Mouse (Mus musculus): ENCODE measurements around the gene Dtx3.
A peak's percentile ranks its signal among the peaks of the same experiment; 100 is the strongest.

Dtx3 gene

GRCm38 (mm10) chr10:127187371-127188078 is 8.0 kb downstream of the Dtx3 start:
- DNase-seq (ENCODE audit: low read depth, low spot score) = peak; percentile 91

GRCm38 (mm10) chr10:127186451-127186850 is 9.1 kb downstream of the Dtx3 start:
- no peak for DNase-seq (ENCODE audit: low read depth, low spot score)

- DNase-seq (ENCODE audit: low read depth, low spot score) = no peak
Observed at GRCm38 (mm10) chr10:127185506-127185905, 10.0 kb downstream of the Dtx3 start.

GRCm38 (mm10) chr10:127185101-127185500 is 10.4 kb downstream of the Dtx3 start:
- DNase-seq (ENCODE audit: low read depth, low spot score) = no peak

- DNase-seq (ENCODE audit: low read depth, low spot score) = no peak
Observed at GRCm38 (mm10) chr10:127183759-127184158, 11.8 kb downstream of the Dtx3 start.

GRCm38 (mm10) chr10:127182624-127183023 is 12.9 kb downstream of the Dtx3 start:
- no peak for DNase-seq (ENCODE audit: low read depth, low spot score)

- no peak for DNase-seq (ENCODE audit: low read depth, low spot score)
Observed at GRCm38 (mm10) chr10:127181566-127181965, 14.0 kb downstream of the Dtx3 start.

- DNase-seq (ENCODE audit: low read depth, low spot score) = no peak
Observed at GRCm38 (mm10) chr10:127180695-127181047, 14.9 kb downstream of the Dtx3 start.

- DNase-seq (ENCODE audit: low read depth, low spot score) = no peak
Observed at GRCm38 (mm10) chr10:127179871-127180694, 15.4 kb downstream of the Dtx3 start, which contains the start of gene Slc26a10. Gene Slc26a10, minus strand, starts transcription at chr10:127180645.

- DNase-seq (ENCODE audit: low read depth, low spot score) = no peak
Observed at GRCm38 (mm10) chr10:127178286-127179027, 17.1 kb downstream of the Dtx3 start.

GRCm38 (mm10) chr10:127177719-127178118 is 17.8 kb downstream of the Dtx3 start:
- no peak for DNase-seq (ENCODE audit: low read depth, low spot score)

- DNase-seq (ENCODE audit: low read depth, low spot score) = no peak
Observed at GRCm38 (mm10) chr10:127177235-127177634, 18.3 kb downstream of the Dtx3 start.

- DNase-seq (ENCODE audit: low read depth, low spot score) = no peak
Observed at GRCm38 (mm10) chr10:127176756-127177155, 18.8 kb downstream of the Dtx3 start.

GRCm38 (mm10) chr10:127176228-127176627 is 19.3 kb downstream of the Dtx3 start:
- no peak for DNase-seq (ENCODE audit: low read depth, low spot score)

- DNase-seq (ENCODE audit: low read depth, low spot score) = no peak
Observed at GRCm38 (mm10) chr10:127174170-127174569, 21.4 kb downstream of the Dtx3 start.

GRCm38 (mm10) chr10:127173148-127174065 is 22.1 kb downstream of the Dtx3 start:
- no peak for DNase-seq (ENCODE audit: low read depth, low spot score)

GRCm38 (mm10) chr10:127171631-127172200 is 23.8 kb downstream of the Dtx3 start:
- DNase-seq (ENCODE audit: low read depth, low spot score) = no peak

- DNase-seq (ENCODE audit: low read depth, low spot score) = no peak
Observed at GRCm38 (mm10) chr10:127170837-127171272, 24.7 kb downstream of the Dtx3 start.

- DNase-seq (ENCODE audit: low read depth, low spot score) = no peak
Observed at GRCm38 (mm10) chr10:127170002-127170401, 25.5 kb downstream of the Dtx3 start.

- DNase-seq (ENCODE audit: low read depth, low spot score) = no peak
Observed at GRCm38 (mm10) chr10:127167614-127168192, 27.8 kb downstream of the Dtx3 start.

Data from telencephalon, adult 2 months (tissue).